Mouse (Mus musculus): ENCODE data around the gene Calhm2. TPM values are rescaled to one million over a fixed set of nuclear protein-coding genes. Genes with fewer than 3 reads are reported as not detected.
"Not testable (repeated sequence)": the region's sequence is repeated elsewhere in the genome, so short reads cannot be mapped to it uniquely, and the experiment has no call there.

The Calhm2 gene
- polyA plus RNA-seq, 1 experiment from 2014 or later, result 5.8 TPM

DNA sequence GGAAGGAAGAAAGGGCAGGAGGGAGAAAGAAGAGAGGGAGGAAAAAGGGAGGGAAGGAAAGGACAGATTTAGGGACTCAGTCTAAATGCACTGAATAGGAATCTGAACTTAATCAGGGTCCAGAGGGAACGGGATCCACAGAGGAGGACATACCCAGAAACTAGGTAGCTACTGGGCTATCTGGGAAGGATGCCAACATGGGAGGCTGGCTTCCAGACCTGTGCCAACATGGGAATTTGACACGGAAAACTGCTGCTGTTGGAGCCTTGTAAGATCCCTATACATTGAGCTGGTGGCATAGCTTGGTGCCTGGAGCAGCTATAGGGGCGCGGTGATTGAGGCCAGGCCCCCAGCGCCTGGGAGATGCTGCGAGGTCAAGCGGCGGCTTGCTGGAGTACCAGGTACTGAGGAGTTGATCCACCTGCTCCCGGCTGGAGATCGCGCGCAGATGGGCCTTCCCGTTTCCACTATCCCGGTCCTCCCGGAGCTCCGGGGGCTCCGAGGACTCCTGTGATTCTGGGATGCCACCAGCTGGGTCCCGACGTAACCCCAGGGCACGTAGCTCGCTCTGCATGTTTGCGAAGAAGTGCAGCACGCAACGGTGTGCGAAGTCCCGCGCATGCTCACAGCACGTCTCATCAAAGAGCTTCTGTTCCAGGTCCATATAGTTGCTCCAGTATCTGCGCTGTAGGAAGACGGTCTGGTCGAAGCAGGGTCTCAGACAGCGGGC lies 13.4 kb upstream of the Calhm2 start:
- Histone ChIP-seq H3K4me2 (peak overlapping the region; percentile 64), H3K27me3 (replicated peaks) (peaks cover 25% of the 10 kb centered on the region; the same call in 1 of the 2 replicates), H3K4me3 (peak overlapping the region; percentile 32), H3K36me3 (no peaks in the 10 kb centered on the region), H3K9me3 (replicated peaks) (no peaks in the 10 kb centered on the region), H3K9ac (no peak overlapping the region), H3K4me1 (replicated peaks) (peaks cover 11% of the 10 kb centered on the region; the same call in 1 of the 2 replicates), H3K27ac (ENCODE audit: poor library complexity, severe bottlenecking) (no peak overlapping the region)
- 19% methylated on average over 32 of the region's 32 CpGs for WGBS
- ATAC-seq (ENCODE audit: insufficient number of reproducible peaks, low FRiP score), result no peak

DNA sequence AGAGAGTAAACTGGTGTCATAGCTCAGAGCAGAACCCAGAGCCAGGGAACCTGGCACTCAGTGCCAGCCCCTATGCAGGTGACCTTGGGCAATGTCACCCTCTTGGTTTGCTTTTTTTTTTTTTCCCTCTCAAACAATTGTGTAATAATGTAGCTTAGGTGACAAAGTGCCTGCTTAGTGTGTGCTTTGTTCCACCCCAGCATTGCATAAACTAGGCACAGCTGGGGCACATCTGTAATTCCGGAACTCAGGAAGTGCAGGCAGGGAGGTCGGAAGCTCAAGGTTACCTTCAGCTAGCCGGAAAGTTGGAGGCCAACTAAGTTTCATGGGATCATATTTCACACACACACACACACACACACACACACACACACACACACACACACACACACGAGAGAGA lies 11.8 kb upstream of the Calhm2 start:
- H3K9ac ChIP-seq, result no peak overlapping the region
- H3K27ac ChIP-seq (ENCODE audit: poor library complexity, severe bottlenecking), result no peak overlapping the region
- WGBS, result 47% methylated on average over 4 of the region's 4 CpGs
- ATAC-seq (ENCODE audit: insufficient number of reproducible peaks, low FRiP score), result no peak
- H3K4me3 ChIP-seq, result no peak overlapping the region
- no peak overlapping the region for H3K4me2 ChIP-seq
- H3K4me1 ChIP-seq (replicated peaks), result peaks cover 18% of the 10 kb centered on the region; the same call in 1 of the 2 replicates
- H3K27me3 ChIP-seq (replicated peaks), result peaks cover 25% of the 10 kb centered on the region; the same call in 1 of the 2 replicates
- H3K9me3 ChIP-seq (replicated peaks), result no peaks in the 10 kb centered on the region
- H3K36me3 ChIP-seq, result no peaks in the 10 kb centered on the region

DNA sequence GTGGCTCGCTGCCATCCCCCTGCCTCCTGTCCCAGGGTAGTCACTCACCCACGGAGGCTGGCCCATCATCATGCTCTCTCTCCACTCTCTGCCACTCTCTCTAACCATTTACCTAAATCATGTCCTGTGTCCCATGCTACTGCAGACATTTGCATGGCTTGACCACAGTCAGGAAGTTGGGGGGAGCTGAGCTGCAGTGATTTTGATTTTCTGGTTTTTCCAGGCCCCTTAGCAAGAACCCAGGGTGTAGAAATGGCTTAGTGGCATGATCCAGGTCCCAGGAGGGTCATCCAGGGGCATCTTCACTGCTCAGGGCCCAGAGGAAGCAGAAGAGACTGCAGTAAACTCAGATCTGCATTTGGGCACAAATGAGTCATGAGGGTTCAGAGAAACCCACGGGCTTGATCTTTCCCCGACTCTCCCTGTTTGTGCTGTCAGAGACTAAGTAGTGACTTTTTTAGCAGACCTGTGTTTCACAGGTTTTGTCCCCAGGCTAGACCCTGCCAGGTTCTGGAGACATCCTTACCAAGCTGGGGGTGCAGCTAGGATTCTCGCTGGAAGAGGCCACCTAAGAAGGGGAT lies 10.3 kb upstream of the Calhm2 start:
- no peaks in the 10 kb centered on the region for H3K9me3 ChIP-seq (replicated peaks)
- WGBS, result 67% methylated on average over 5 of the region's 5 CpGs

DNA sequence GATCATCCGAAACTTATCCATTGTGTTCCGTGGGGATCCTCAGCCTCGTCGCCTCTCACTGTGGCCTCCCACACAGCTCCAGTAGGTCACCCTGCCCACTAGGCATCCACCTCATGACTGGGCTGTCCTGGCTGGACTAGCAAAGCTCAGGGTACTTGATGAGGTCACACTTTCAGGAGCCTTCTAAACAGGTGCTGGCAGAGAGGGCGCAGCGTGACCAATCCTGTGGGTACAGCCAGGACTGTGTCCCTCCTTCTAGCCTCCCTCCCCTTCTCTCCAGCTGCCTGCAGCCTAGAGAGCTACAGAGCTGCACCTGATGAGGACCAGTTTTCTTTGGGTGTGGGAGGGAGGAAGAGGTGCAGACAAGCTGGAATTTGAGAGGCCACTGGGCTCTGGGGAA lies 6.1 kb upstream of the Calhm2 start, which contains the start of gene Calhm1:
TSS of gene Calhm1 (minus strand) at position 101 of the 400 bp plus-strand sequence.
- WGBS, result 84% methylated on average over 6 of the region's 6 CpGs
- Histone ChIP-seq H3K4me1 (replicated peaks) (peaks cover 9% of the 10 kb centered on the region), H3K9me3 (replicated peaks) (no peaks in the 10 kb centered on the region), H3K27ac (ENCODE audit: poor library complexity, severe bottlenecking) (no peak within 1 kb of the TSS), H3K4me3 (no peak within 1 kb of the TSS), H3K4me2 (no peak within 1 kb of the TSS), H3K27me3 (replicated peaks) (peaks cover 23% of the 10 kb centered on the region), H3K9ac (no peak within 1 kb of the TSS), H3K36me3 (no peaks in the 10 kb centered on the region)
- no peak for ATAC-seq (ENCODE audit: insufficient number of reproducible peaks, low FRiP score)

More for the DNA sequence above, 10.3 kb upstream of the Calhm2 start:
- ATAC-seq (ENCODE audit: insufficient number of reproducible peaks, low FRiP score), result no peak
- Histone ChIP-seq H3K27me3 (replicated peaks) (peaks cover 29% of the 10 kb centered on the region), H3K4me1 (replicated peaks) (peaks cover 18% of the 10 kb centered on the region; the same call in 1 of the 2 replicates), H3K4me3 (no peak overlapping the region), H3K27ac (ENCODE audit: poor library complexity, severe bottlenecking) (no peak overlapping the region), H3K4me2 (no peak overlapping the region), H3K9ac (no peak overlapping the region), H3K36me3 (no peaks in the 10 kb centered on the region)

DNA sequence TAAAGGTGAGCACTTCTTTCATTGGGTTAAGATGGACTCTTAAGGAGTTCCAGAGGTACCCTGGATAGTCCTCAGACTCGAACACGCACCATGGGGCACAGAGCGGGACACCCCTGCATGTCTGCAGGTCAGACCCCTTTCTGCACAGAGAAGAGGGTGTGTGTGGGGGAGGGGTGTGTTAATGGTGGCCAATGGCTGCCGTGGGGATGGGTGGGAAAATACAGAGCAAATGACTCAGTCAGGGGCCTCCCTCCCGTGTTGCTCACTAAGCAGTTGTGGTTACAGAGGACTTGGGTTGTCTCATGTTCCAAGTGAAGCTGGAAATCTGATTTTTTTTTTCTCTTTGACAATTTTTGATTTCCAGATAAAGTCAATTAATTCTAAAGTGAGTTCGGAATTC lies 4.3 kb upstream of the Calhm2 start:
- Histone ChIP-seq H3K9ac (no peak overlapping the region), H3K36me3 (no peaks in the 10 kb centered on the region), H3K4me1 (replicated peaks) (peaks cover 26% of the 10 kb centered on the region), H3K4me2 (no peak overlapping the region), H3K4me3 (no peak overlapping the region), H3K9me3 (replicated peaks) (no peaks in the 10 kb centered on the region), H3K27ac (ENCODE audit: poor library complexity, severe bottlenecking) (no peak overlapping the region), H3K27me3 (replicated peaks) (peaks cover 28% of the 10 kb centered on the region)
- ATAC-seq (ENCODE audit: insufficient number of reproducible peaks, low FRiP score), result no peak
- WGBS, result 70% methylated on average over 6 of the region's 6 CpGs

DNA sequence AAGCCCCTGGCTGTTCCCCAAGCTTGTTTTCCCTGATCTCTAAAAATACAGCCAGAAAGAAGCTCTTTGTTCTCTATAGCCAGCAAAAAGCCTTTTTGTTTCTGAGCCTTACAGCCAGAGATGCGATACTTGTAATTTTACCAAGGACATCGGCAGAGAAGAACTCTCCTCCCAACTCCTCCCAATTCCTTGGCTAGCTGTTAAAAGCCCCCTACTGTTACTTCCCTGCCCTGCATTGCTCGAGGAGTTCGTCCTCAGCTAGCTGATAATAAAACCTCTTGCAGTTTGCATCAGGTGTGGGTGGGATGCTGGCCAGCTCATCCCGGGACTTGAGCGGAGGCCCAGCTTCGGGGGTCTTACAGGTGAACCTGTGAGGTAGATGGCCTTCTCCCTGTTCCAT lies 1.5 kb upstream of the Calhm2 start:
- H3K9ac ChIP-seq; H3K9me3 ChIP-seq (replicated peaks); H3K27ac ChIP-seq (ENCODE audit: poor library complexity, severe bottlenecking); H3K4me3 ChIP-seq; H3K4me2 ChIP-seq; H3K36me3 ChIP-seq; ATAC-seq (ENCODE audit: insufficient number of reproducible peaks, low FRiP score): not testable (repeated sequence)
- WGBS, result 24% methylated on average over 7 of the region's 7 CpGs
- Histone ChIP-seq H3K27me3 (replicated peaks) (peaks cover 27% of the 10 kb centered on the region), H3K4me1 (replicated peaks) (peaks cover 37% of the 10 kb centered on the region)

DNA sequence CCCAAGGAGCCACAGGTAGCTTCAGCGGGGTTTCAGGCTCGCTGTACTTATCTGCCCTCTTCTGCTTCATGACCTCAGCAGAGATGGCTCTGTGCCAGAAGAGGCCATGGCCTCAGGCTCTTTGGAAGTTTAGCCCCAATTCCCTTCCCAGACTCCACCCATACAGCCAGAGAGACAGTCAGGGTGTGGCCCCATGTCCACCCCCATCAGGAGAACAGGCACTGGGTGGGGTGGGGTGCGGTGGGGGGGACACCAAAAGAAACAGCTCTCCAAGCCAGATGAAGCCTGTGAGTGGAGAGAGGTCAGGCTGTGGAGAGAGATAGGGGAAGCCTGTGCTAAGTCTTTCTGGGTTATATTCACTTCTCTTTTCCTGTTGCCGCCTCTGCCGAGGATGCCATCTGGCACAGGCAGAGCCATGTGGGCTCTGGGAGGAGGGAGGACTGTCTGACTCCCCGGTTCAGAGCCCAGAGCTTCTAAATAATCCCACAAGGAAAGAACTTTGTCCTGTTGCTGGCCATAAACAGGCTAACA lies 978 bp downstream of the Calhm2 start:
- Histone ChIP-seq H3K4me3 (peak overlapping the region; percentile 53), H3K27ac (ENCODE audit: poor library complexity, severe bottlenecking) (peak overlapping the region; percentile 83), H3K9me3 (replicated peaks) (no peaks in the 10 kb centered on the region), H3K4me2 (peak overlapping the region; percentile 74), H3K4me1 (replicated peaks) (peaks cover 37% of the 10 kb centered on the region), H3K9ac (peak overlapping the region; percentile 73), H3K36me3 (peaks cover 32% of the 10 kb centered on the region), H3K27me3 (replicated peaks) (peaks cover 14% of the 10 kb centered on the region)
- WGBS, result 10% methylated on average over 6 of the region's 6 CpGs
- ATAC-seq (ENCODE audit: insufficient number of reproducible peaks, low FRiP score), result peak; percentile 30

DNA sequence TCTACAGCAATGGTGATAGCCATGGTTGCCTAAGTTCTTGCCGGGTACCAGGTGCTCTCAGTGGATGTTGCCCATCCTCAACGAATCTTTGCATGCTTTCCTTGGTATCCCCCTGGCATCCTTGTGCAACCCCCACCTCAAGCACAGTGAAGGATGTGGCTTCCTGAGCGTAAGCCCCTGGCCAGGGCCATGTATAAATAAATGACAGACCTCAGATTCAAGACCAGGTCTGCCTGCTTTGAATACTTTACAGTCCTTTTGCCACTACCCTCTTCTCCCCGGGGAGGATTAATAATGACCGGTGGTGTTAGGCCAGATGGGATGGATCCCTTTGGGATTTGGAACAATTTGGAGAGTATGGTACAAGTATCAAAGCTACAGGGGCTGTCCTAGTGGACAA lies 1.9 kb downstream of the Calhm2 start:
- Histone ChIP-seq H3K36me3 (peaks cover 42% of the 10 kb centered on the region), H3K27me3 (replicated peaks) (peaks cover 11% of the 10 kb centered on the region), H3K4me2 (no peak overlapping the region), H3K4me1 (replicated peaks) (peaks cover 37% of the 10 kb centered on the region), H3K4me3 (no peak overlapping the region), H3K27ac (ENCODE audit: poor library complexity, severe bottlenecking) (no peak overlapping the region), H3K9ac (no peak overlapping the region), H3K9me3 (replicated peaks) (no peaks in the 10 kb centered on the region)
- ATAC-seq (ENCODE audit: insufficient number of reproducible peaks, low FRiP score), result no peak
- 81% methylated on average over 5 of the region's 5 CpGs for WGBS

DNA sequence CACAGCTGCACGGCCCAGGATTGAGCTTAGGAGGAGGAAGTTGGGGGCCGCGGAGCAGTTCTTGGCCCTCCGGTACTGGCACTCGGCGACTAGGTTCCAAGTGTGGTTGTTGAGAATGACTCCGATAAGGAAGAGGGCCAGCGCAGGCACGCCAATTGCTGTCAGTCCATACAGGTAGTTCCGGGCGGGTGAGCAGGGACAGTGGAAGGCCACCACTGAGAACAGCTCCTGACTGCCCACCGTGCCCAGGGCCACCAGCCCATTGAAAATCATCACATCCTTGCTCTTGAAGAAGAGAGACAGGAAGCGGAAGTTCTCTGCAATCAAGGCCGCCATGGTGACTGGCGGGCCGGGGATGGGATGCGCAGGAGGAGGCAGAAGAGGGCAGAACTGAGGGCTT lies 2.5 kb downstream of the Calhm2 start:
- peaks cover 37% of the 10 kb centered on the region for H3K4me1 ChIP-seq (replicated peaks)
- no peak overlapping the region for H3K27ac ChIP-seq (ENCODE audit: poor library complexity, severe bottlenecking)
- peaks cover 7% of the 10 kb centered on the region; the same call in 1 of the 2 replicates for H3K27me3 ChIP-seq (replicated peaks)
- no peak for ATAC-seq (ENCODE audit: insufficient number of reproducible peaks, low FRiP score)
- H3K4me3 ChIP-seq, result no peak overlapping the region
- H3K9ac ChIP-seq, result no peak overlapping the region
- no peaks in the 10 kb centered on the region for H3K9me3 ChIP-seq (replicated peaks)
- 87% methylated on average over 17 of the region's 17 CpGs for WGBS
- peaks cover 48% of the 10 kb centered on the region for H3K36me3 ChIP-seq
- H3K4me2 ChIP-seq, result no peak overlapping the region

DNA sequence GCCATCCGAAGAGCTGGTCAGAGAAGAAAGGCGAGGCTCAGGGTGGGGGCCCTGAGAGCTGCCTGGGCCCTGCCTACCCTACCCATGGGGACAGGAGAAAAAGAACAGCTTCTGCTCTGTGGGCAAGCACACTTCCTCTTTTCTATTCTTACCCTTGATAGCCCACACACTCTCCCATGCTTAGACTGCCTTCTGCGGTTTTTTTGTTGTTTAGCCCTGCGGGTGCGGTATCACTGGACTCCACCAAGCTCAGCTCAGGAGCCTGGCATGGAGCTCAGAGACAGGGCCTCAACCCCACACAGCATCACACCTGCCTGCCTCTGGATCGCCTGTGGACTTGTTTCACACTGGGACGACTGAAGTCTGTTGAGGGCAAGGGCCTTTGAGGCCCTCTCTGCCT lies 4.9 kb downstream of the Calhm2 start:
- no peak for ATAC-seq (ENCODE audit: insufficient number of reproducible peaks, low FRiP score)
- Histone ChIP-seq H3K9ac (no peak overlapping the region), H3K4me1 (replicated peaks) (peaks cover 25% of the 10 kb centered on the region), H3K4me2 (no peak overlapping the region), H3K4me3 (no peak overlapping the region), H3K36me3 (peaks cover 72% of the 10 kb centered on the region), H3K27ac (ENCODE audit: poor library complexity, severe bottlenecking) (no peak overlapping the region), H3K27me3 (replicated peaks) (no peaks in the 10 kb centered on the region), H3K9me3 (replicated peaks) (no peaks in the 10 kb centered on the region)
- 80% methylated on average over 7 of the region's 7 CpGs for WGBS

DNA sequence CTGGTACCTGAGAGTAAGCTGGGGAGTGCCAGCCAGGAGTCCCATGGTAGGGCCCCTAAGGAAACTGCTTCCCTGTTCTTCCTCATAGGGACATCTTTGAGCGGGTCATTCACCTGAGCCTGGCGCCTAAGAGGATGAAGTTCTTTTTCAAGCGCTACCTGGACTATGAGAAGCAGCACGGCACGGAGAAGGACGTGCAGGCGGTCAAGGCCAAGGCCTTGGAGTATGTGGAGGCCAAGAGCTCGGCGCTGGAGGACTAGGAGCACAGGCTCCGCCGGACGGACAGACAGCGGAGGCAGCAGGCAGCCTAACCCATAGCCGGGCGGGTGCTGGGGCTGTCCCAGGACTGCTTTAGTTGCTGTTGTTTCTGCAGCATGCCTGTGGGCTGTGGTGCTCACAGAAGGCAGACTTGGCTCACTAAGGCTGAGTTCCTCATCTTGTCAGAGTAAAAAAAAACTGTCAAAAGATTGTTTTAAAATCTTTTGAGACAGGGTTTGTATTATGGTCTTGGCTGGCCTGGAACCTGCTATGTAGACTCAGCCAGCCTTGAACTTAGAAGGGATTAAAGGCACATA lies 7.5 kb downstream of the Calhm2 start:
- Histone ChIP-seq H3K9me3 (replicated peaks) (no peaks in the 10 kb centered on the region), H3K4me1 (replicated peaks) (no peaks in the 10 kb centered on the region), H3K36me3 (peaks cover 96% of the 10 kb centered on the region), H3K9ac (no peak overlapping the region), H3K27ac (ENCODE audit: poor library complexity, severe bottlenecking) (no peak overlapping the region), H3K4me2 (no peak overlapping the region), H3K27me3 (replicated peaks) (no peaks in the 10 kb centered on the region), H3K4me3 (no peak overlapping the region)
- WGBS, result 91% methylated on average over 15 of the region's 15 CpGs
- ATAC-seq (ENCODE audit: insufficient number of reproducible peaks, low FRiP score), result no peak
